Mouse (Mus musculus): ENCODE measurements around the gene Ccdc106.

- TF ChIP-seq POLR2A (IDR thresholded peaks at IDR 0.05; ENCODE audit: insufficient read depth, low read depth, low read length) (no peak), CTCF (IDR thresholded peaks at IDR 0.05; ENCODE audit: insufficient read depth, low read depth, low read length) (no peak)
These were observed 15.8 kb downstream of the Ccdc106 start for GRCm38 (mm10) chr7:5036136-5036535.
